Mouse (Mus musculus) midbrain, embryonic 14.5 days (tissue): ENCODE data around the gene Ccdc175. TPM values are rescaled to one million over a fixed set of nuclear protein-coding genes. Genes with fewer than 3 reads are reported as not detected.

Experiments used
- ATAC-seq: fragments of 200-750 bp; cut with Nextera tagmentation; 2 replicates; pipeline ENCODE4 v1.8.0; 2017; ENCODE audit warnings: moderate number of reproducible peaks, moderate library complexity; ENCODE audit not compliant: low FRiP score, low TSS enrichment
- DNase-seq: peaks from one replicate; pipeline ENCODE4 v3.0.0-alpha.2; 2015
- H3K27ac ChIP-seq: fragments of 300-500 bp; sonication (generic); replicated peaks from 2 replicates; pipeline ENCODE4 v1.5.1; 2014; ENCODE audit warnings: mild to moderate bottlenecking, low read depth, low read length, moderate library complexity
- H3K27me3 ChIP-seq: fragments of 300-500 bp; sonication (generic); 2 replicates; pipeline ENCODE4 v1.6.1; 2014; ENCODE audit warnings: low read length, control low read depth, mixed read lengths; ENCODE audit not compliant: control insufficient read depth, insufficient read depth
- H3K36me3 ChIP-seq: fragments of 300-500 bp; sonication (generic); 2 replicates; pipeline ENCODE4 v1.6.1; 2014; ENCODE audit warnings: low read length, control low read depth; ENCODE audit not compliant: control insufficient read depth, insufficient read depth
- H3K4me1 ChIP-seq: fragments of 300-500 bp; sonication (generic); 2 replicates; pipeline ENCODE4 v1.6.1; 2014; ENCODE audit warnings: mild to moderate bottlenecking, antibody characterized with exemption, low read length, control low read depth; ENCODE audit not compliant: control insufficient read depth, insufficient read depth
- H3K4me2 ChIP-seq: fragments of 300-500 bp; sonication (generic); 2 replicates; pipeline ENCODE4 v1.6.1; 2014; ENCODE audit warnings: mild to moderate bottlenecking, low read length, moderate library complexity
- H3K4me3 ChIP-seq: fragments of 300-500 bp; sonication (generic); replicated peaks from 2 replicates; pipeline ENCODE4 v1.5.1; 2014; ENCODE audit warnings: low read depth, low read length
- H3K9ac ChIP-seq: fragments of 300-500 bp; sonication (generic); replicated peaks from 2 replicates; pipeline ENCODE4 v1.6.1; 2014; ENCODE audit warnings: mild to moderate bottlenecking, low read length, moderate library complexity
- H3K9me3 ChIP-seq: fragments of 300-500 bp; sonication (generic); 2 replicates; pipeline ENCODE4 v1.6.1; 2016; ENCODE audit warnings: low read length, control low read depth, mixed read lengths; ENCODE audit not compliant: control insufficient read depth
- WGBS: fragments of 180-500 bp; shearing (Covaris S2); extraction: QIAGEN DNeasy Blood & Tissue Kit; methylation state at CpG from one replicate; pipeline ENCODE4 v1.1.7; 2014; 5-methylcytosine and 5-hydroxymethylcytosine counted together
- polyA plus RNA-seq: library from polyadenylated mRNA; unstranded; fragments of >200 nt; fragmentation: Nextera tagmentation; extraction: Ambion mirVana; gene quantifications from 2 replicates; pipeline ENCODE4 v1.2.1, GENCODE M21; 2014

Ccdc175 gene
- polyA plus RNA-seq, 1 experiment from 2014 or later: 0.11 TPM

DNA sequence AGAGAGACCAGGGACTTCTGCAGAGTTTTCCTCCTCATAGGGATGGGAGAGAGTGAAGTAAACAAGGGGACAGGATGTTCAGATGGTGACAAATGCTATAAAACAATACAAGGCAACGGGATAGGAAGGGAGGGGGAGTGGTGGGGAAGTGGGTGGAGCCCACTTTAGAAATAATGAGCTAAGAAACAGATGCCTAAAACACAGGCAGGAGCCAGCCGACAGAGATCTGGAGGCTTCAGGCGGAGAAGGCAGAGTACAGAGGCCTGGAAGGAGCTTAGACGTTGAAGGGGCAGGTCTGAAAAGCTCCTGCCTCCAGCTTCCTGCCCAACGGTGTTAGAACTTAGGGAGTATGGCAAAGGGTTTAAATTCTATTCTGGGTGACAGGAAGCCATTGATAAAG lies 28.7 kb upstream of the Ccdc175 start:
- Histone ChIP-seq H3K27ac (no peak overlapping the region), H3K4me3 (no peak overlapping the region), H3K9me3 (no peaks in the 10 kb centered on the region), H3K4me2 (no peak overlapping the region), H3K27me3 (no peaks in the 10 kb centered on the region), H3K9ac (no peak overlapping the region), H3K36me3 (peaks cover 93% of the 10 kb centered on the region), H3K4me1 (no peaks in the 10 kb centered on the region)
- no peak for ATAC-seq
- WGBS: 71% methylated on average over 5 of the region's 5 CpGs
- no peak for DNase-seq

DNA sequence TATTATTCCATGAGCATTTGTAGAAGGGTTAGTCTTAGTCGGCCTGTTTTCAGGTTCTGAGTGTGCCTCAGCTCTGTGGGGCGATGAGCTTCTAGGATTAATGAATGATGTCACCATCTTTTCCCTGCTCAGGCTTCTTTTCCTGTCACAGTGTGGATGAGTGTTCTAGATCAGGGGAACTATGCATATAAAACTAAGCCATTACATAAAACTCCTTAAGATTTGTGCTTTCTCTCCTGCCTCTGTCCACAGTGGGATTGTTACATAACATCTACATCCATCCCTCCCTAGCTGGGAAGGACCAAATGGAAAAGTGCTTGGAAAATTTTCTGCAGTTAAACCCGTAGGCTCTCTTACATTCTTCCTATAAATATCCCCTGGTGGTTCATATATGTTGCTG lies 16.0 kb upstream of the Ccdc175 start:
- Histone ChIP-seq H3K4me3 (no peak overlapping the region), H3K4me1 (peaks cover 3% of the 10 kb centered on the region; the same call in 1 of the 2 replicates), H3K27me3 (no peaks in the 10 kb centered on the region), H3K4me2 (no peak overlapping the region), H3K9ac (no peak overlapping the region), H3K27ac (no peak overlapping the region), H3K9me3 (no peaks in the 10 kb centered on the region), H3K36me3 (no peaks in the 10 kb centered on the region)
- DNase-seq (no peak), ATAC-seq (no peak)
- 93% methylated on average over 3 of the region's 3 CpGs for WGBS

DNA sequence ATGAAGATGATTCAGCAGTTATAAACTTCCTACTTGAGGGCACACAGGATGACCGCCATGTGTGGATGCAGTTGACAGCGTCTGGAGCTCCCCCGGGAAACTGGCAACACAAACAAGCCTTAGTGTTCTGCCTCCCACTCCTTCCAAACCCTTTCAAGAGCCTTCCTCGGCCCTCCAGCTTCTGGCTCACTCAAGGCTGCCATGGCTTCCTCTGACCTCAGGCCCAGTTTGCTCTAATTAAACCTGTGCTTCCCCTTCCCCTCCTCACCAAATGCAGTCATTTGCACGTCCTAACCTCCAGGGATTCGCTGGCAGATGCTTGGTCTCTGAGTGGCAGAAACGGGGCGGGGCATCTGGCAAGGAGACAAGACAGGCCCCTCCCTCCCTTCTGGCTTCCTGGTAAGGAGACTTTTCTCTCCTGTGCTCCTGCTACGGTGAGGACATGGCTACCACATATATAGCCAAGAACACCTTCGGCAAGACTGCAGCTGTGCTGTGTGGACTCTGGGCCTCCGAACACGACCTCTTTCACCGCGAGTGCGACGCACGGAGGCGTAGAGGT lies 13.2 kb upstream of the Ccdc175 start:
- 59% methylated on average over 18 of the region's 18 CpGs for WGBS
- no peaks in the 10 kb centered on the region for H3K36me3 ChIP-seq
- no peak overlapping the region for H3K4me3 ChIP-seq
- no peak overlapping the region for H3K9ac ChIP-seq
- peaks cover 3% of the 10 kb centered on the region; the same call in 1 of the 2 replicates for H3K4me1 ChIP-seq
- H3K27me3 ChIP-seq: no peaks in the 10 kb centered on the region
- H3K9me3 ChIP-seq: no peaks in the 10 kb centered on the region
- H3K27ac ChIP-seq: no peak overlapping the region
- ATAC-seq (no peak), DNase-seq (peak; percentile 57)
- peak overlapping the region; percentile 2; the same call in 1 of the 2 replicates for H3K4me2 ChIP-seq

DNA sequence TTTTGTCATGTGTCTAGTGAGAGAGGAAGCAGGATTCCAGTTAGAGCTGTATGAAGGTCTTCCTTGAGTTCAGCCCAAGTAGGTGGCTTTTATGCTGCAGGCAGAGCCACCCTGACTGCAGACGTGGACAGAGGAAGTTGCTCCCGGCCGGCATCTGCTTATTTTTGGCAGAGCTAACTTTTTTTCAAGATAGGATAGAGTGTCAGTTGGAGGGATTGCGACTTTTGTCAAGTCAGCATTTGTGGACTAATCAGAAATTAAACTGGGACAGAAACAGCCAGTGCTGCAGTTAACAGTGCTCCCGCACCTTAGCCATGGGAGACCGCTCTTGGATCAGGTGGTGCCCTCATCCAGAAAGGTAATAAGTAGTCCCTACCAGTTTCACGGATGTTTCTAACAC lies 12.6 kb upstream of the Ccdc175 start:
- peaks cover 3% of the 10 kb centered on the region; the same call in 1 of the 2 replicates for H3K4me1 ChIP-seq
- DNase-seq: no peak
- 88% methylated on average over 7 of the region's 7 CpGs for WGBS
- H3K27me3 ChIP-seq: no peaks in the 10 kb centered on the region
- H3K9ac ChIP-seq: no peak overlapping the region
- H3K4me3 ChIP-seq: no peak overlapping the region
- no peaks in the 10 kb centered on the region for H3K9me3 ChIP-seq
- H3K36me3 ChIP-seq: no peaks in the 10 kb centered on the region
- H3K4me2 ChIP-seq: no peak overlapping the region
- ATAC-seq: no peak
- no peak overlapping the region for H3K27ac ChIP-seq

DNA sequence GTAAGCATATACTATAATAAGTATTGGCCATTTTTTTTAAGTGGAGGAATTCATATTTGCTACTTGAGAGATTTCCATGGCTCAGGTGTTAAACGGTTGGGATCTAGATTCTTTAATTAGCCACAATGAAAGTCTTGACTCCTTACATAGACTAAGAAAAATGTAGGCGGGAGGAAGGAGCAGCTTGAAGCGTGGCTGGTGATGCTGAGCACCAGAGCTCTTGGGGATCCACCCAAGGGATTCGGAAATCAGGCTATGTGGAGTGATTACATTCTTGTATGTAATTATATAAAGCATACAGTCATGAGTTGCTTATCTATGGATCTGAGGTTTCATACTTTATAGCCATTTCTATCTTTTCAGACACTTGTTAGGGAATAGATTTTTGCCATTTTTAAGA lies 5.3 kb downstream of the Ccdc175 start:
- H3K9ac ChIP-seq: no peak overlapping the region

DNA sequence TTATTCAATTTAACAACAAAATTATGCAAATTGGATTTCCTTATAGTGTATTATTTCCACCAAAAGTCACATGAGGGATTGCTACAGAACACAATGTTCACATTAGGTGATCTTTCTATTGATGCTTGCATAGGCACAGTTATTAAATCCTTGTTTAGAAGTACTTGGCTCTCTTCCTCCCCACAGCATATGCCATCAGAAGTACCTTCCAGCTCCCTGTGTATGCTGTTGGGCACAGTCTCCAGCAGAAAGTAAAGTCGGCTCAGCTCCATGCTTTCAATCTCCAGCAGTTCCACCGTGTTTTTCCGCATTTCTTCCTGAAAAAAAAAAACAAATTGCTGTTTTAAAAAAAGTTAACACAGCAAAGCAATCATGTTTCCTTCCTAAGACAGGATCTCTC lies 6.5 kb downstream of the Ccdc175 start:
- Histone ChIP-seq H3K9ac (no peak overlapping the region), H3K4me3 (no peak overlapping the region), H3K27me3 (no peaks in the 10 kb centered on the region), H3K36me3 (no peaks in the 10 kb centered on the region), H3K4me1 (no peaks in the 10 kb centered on the region), H3K9me3 (no peaks in the 10 kb centered on the region), H3K4me2 (no peak overlapping the region), H3K27ac (no peak overlapping the region)
- no peak for DNase-seq
- WGBS: 96% methylated on average over 3 of the region's 3 CpGs
- ATAC-seq: no peak

More for the DNA sequence above, 5.3 kb downstream of the Ccdc175 start:
- Histone ChIP-seq H3K4me2 (no peak overlapping the region), H3K36me3 (no peaks in the 10 kb centered on the region), H3K27ac (no peak overlapping the region), H3K4me1 (no peaks in the 10 kb centered on the region), H3K4me3 (no peak overlapping the region), H3K9me3 (no peaks in the 10 kb centered on the region), H3K27me3 (no peaks in the 10 kb centered on the region)
- DNase-seq (peak; percentile 9), ATAC-seq (no peak)
- WGBS: 77% methylated on average over 4 of the region's 4 CpGs

DNA sequence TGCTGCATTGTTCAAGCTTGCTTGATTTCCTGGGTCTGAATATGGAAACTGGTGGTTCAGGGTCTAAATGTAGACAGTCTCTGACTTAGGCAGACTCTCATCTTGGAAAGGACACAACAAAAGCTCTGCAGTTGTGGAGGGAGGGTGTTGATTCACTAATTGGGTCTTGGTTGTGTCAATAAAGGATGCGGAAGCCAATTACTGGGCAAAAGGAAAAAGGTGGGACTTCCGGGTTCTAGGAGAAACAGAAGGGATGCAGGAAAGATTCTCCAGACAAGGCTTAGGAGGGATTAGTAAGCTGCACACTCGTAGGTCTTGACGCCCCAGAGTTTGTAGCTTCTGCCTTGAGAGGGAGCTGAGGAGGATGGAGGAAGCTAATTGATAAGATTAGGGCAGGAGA lies 26.4 kb downstream of the Ccdc175 start:
- H3K4me1 ChIP-seq: no peaks in the 10 kb centered on the region
- H3K9me3 ChIP-seq: no peaks in the 10 kb centered on the region
- no peaks in the 10 kb centered on the region for H3K27me3 ChIP-seq
- H3K4me2 ChIP-seq: no peak overlapping the region
- H3K27ac ChIP-seq: no peak overlapping the region
- WGBS: 62% methylated on average over 4 of the region's 4 CpGs
- no peak overlapping the region for H3K9ac ChIP-seq
- no peak overlapping the region for H3K4me3 ChIP-seq
- H3K36me3 ChIP-seq: no peaks in the 10 kb centered on the region
- DNase-seq: peak; percentile 3
- ATAC-seq: no peak

DNA sequence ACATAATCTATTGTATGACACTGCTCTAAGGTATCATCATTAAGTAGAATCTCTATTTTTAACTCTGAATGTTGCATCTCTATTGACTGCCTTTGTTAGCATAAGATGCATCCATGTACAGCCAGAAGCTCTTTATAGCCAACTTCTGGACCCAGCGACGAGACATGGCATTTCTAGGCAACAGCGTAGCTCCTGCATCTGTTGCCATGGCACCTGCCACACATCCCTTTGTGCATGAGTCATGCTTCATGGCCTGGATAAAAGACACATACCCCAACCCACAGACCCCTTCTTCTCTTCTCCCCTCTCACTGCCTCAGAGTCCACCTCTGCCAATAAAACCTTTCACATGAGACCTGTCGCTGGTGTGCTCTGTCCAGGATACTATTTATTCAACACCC lies 34.0 kb downstream of the Ccdc175 start:
- peak; percentile 65 for DNase-seq
- peaks cover 6% of the 10 kb centered on the region; the same call in 1 of the 2 replicates for H3K4me1 ChIP-seq
- H3K36me3 ChIP-seq: no peaks in the 10 kb centered on the region
- no peaks in the 10 kb centered on the region for H3K27me3 ChIP-seq
- H3K9ac ChIP-seq: no peak overlapping the region
- H3K27ac ChIP-seq: no peak overlapping the region
- no peak overlapping the region for H3K4me2 ChIP-seq
- no peak for ATAC-seq
- H3K9me3 ChIP-seq: no peaks in the 10 kb centered on the region
- no peak overlapping the region for H3K4me3 ChIP-seq
- WGBS: 10% methylated on average over 4 of the region's 4 CpGs

DNA sequence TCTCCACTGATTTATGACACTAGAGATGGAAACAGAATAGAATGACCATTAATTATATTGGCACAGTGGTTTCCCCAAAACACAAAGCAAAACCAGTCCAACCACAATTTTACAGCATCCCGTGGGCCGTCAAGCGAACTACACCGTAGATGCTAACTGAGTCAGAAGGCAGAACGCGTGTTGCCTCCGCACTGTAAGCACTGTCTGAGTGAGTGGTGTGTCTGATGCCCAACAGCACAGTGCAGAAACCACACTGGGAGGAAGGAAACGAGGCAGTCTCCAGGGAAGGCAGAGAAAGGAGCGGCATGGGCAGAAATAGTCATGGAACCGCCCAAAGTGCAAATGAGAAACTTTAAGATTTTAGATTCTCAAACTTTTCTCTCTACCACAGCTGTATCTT lies 55.6 kb downstream of the Ccdc175 start:
- Histone ChIP-seq H3K27ac (no peak overlapping the region), H3K4me1 (no peaks in the 10 kb centered on the region), H3K9ac (no peak overlapping the region), H3K27me3 (no peaks in the 10 kb centered on the region), H3K4me3 (no peak overlapping the region), H3K36me3 (no peaks in the 10 kb centered on the region), H3K4me2 (no peak overlapping the region), H3K9me3 (no peaks in the 10 kb centered on the region)
- ATAC-seq: no peak
- no peak for DNase-seq
- 92% methylated on average over 10 of the region's 10 CpGs for WGBS
